Mouse (Mus musculus): ENCODE data around the gene Evi2b. TPM values are rescaled to one million over a fixed set of nuclear protein-coding genes. Genes with fewer than 3 reads are reported as not detected.

The Evi2b gene
- total and polyA plus RNA-seq, 3 experiments: 12.0 to 105 (median 40.5) TPM

- no peak overlapping the region for H3K4me3 ChIP-seq (replicated peaks in 1 of 3; ENCODE audit: low read depth in 2 of 3, low read length in 2 of 3, poor library complexity in 1 of 3)
- H3K4me1 ChIP-seq (ENCODE audit: control insufficient read depth in 1 of 2, insufficient read depth in 2 of 2): peaks cover 11 to 54% of the 10 kb centered on the region in 2 experiments
- dilution Hi-C loops (cut with MboI; ENCODE audit: extremely low pct_ligation_motif_present, extremely low pct_unique_long_range_greater_than_20kb, low sequenced_read_pairs): no loop called here
- H3K27ac ChIP-seq (ENCODE audit: insufficient read depth, low read depth): no peak overlapping the region
- H3K27me3 ChIP-seq (replicated peaks): no peaks in the 10 kb centered on the region
- DNase-seq (ENCODE audit: extremely low read depth): no peak
- H3K4me2 ChIP-seq (ENCODE audit: insufficient read depth, low read depth, poor library complexity, severe bottlenecking): no peak overlapping the region
- H3K9me3 ChIP-seq (replicated peaks; ENCODE audit: low read length): no peaks in the 10 kb centered on the region
- TF ChIP-seq JUN (IDR thresholded peaks at IDR 0.05; ENCODE audit: insufficient read depth, low read depth, low read length) (no peak), CHD1 (IDR thresholded peaks at IDR 0.05; ENCODE audit: low read depth, low read length) (no peak), TBP (conservative IDR thresholded peaks at IDR 0.05; ENCODE audit: low read depth, low read length) (no peak), ZKSCAN1 (IDR thresholded peaks at IDR 0.05; ENCODE audit: borderline replicate concordance, low read depth, low read length) (no peak), JUND (conservative IDR thresholded peaks at IDR 0.05; ENCODE audit: low read depth, low read length) (no peak), ZMIZ1 (IDR thresholded peaks at IDR 0.05; ENCODE audit: low read depth, low read length) (no peak), ZC3H11A (IDR thresholded peaks at IDR 0.05; ENCODE audit: low read depth, low read length) (no peak), MXI1 (IDR thresholded peaks at IDR 0.05; ENCODE audit: low read depth, low read length) (no peak), CHD2 (IDR thresholded peaks at IDR 0.05; ENCODE audit: low read length) (no peak), KAT2A (IDR thresholded peaks at IDR 0.05; ENCODE audit: insufficient replicate concordance, low read length) (no peak), SMC3 (IDR thresholded peaks at IDR 0.05; ENCODE audit: low read depth, low read length) (no peak), MEF2A (IDR thresholded peaks at IDR 0.05; ENCODE audit: borderline replicate concordance, low read depth, low read length) (no peak), HCFC1 (IDR thresholded peaks at IDR 0.05; ENCODE audit: low read depth, low read length) (no peak), NELFE (IDR thresholded peaks at IDR 0.05; ENCODE audit: low read depth, low read length) (no peak)
- H3K79me2 ChIP-seq (replicated peaks; ENCODE audit: control insufficient read depth, extremely low read depth, insufficient read depth, poor library complexity, severe bottlenecking): peaks cover 49% of the 10 kb centered on the region
- H3K36me3 ChIP-seq (replicated peaks in 1 of 2; ENCODE audit: control insufficient read depth in 1 of 2, insufficient read depth in 1 of 2, low read length in 1 of 2): peaks cover 28 to 64% of the 10 kb centered on the region in 2 experiments
- in situ Hi-C loops (cut with MboI; ENCODE audit: low pct_ligation_motif_present, low pct_unique_long_range_greater_than_20kb, low sequenced_read_pairs): no loop called here
- no peak overlapping the region for H3K9ac ChIP-seq (ENCODE audit: insufficient read depth, low read depth)
Observed at GRCm38 (mm10) chr11:79515331-79515730, 8.2 kb downstream of the Evi2b start.

GRCm38 (mm10) chr11:79511970-79512369, 11.6 kb downstream of the Evi2b start:
- H3K4me3 ChIP-seq (replicated peaks in 1 of 3; ENCODE audit: low read depth in 2 of 3, low read length in 2 of 3, poor library complexity in 1 of 3): no peak overlapping the region
- in situ Hi-C loops (cut with MboI; ENCODE audit: low pct_ligation_motif_present, low pct_unique_long_range_greater_than_20kb, low sequenced_read_pairs) (no loop called here), dilution Hi-C loops (cut with MboI; ENCODE audit: extremely low pct_ligation_motif_present, extremely low pct_unique_long_range_greater_than_20kb, low sequenced_read_pairs) (no loop called here)
- no peak overlapping the region for H3K4me2 ChIP-seq (ENCODE audit: insufficient read depth, low read depth, poor library complexity, severe bottlenecking)
- DNase-seq (ENCODE audit: extremely low read depth): no peak
- H3K36me3 ChIP-seq (replicated peaks in 1 of 2; ENCODE audit: control insufficient read depth in 1 of 2, insufficient read depth in 1 of 2, low read length in 1 of 2): peaks cover 27 to 49% of the 10 kb centered on the region in 2 experiments
- H3K9ac ChIP-seq (ENCODE audit: insufficient read depth, low read depth): no peak overlapping the region
- H3K9me3 ChIP-seq (replicated peaks; ENCODE audit: low read length): no peaks in the 10 kb centered on the region
- H3K27ac ChIP-seq (ENCODE audit: insufficient read depth, low read depth): no peak overlapping the region
- H3K4me1 ChIP-seq (ENCODE audit: control insufficient read depth in 1 of 2, insufficient read depth in 2 of 2): peaks cover 2 to 29% of the 10 kb centered on the region in 2 experiments; a peak in 1 of 4 replicates
- TF ChIP-seq USF1 (IDR thresholded peaks at IDR 0.05; ENCODE audit: low read depth, low read length): no peak
- peak; percentile 71 for TF ChIP-seq ZNF384 (IDR thresholded peaks at IDR 0.05; ENCODE audit: low read depth, low read length)
- no peaks in the 10 kb centered on the region for H3K27me3 ChIP-seq (replicated peaks)
- peaks cover 21% of the 10 kb centered on the region for H3K79me2 ChIP-seq (replicated peaks; ENCODE audit: control insufficient read depth, extremely low read depth, insufficient read depth, poor library complexity, severe bottlenecking)

Measured in CH12.LX (cell line).